Mouse (Mus musculus) frontal cortex, postnatal 10 days (tissue): ENCODE results near the gene Sh2d7.

Experiments
- DNase-seq, 2 experiments: peaks; one replicate each; pipeline ENCODE4 v3.0.0; 2022; ENCODE audit warnings: low spot score in 2 of 2, mixed read lengths in 1 of 2

Sh2d7 gene

DNA sequence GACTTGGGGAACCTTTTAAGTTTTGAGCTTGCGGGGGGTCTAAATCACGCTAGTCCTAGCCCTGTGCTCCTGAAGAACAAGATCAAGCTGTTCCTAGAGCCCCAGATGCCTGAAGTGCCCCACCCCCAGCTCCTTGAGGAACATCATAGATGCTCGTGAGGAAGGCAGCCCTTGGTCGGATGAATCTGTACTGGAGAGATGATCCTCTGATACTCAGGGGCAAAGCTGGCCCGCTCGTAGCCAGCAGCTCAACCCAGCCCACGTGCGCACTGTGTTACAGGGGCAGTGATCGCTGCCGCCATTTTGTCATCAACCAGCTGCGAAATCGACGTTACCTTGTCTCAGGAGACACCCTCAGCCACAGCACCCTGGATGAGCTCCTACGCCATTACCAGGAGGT lies at the start of gene Sh2d7:
TSS of gene Sh2d7 (plus strand) at position 301 of the 400 bp plus-strand sequence.
- DNase-seq, result no peak

DNA sequence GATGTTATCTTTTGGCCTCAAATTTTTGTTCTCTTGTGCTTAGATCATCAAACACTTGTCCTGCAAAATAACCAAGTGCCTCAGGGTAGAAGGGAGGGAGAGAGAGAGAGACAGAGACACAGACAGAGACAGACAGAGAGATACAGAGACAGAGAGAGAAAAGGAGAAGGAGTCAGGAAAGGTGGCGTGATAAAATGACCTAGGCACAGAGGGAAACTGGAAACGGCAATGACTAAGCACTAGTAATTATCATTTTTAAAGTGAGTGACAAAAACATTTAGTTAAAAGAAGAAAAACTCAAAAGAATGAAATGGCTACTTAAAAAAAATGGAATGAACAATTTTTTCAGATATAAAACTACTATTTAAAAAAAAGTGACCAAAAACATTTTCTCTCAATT lies 49.2 kb upstream of the Sh2d7 start:
- no peak for DNase-seq

- DNase-seq, result no peak
Observed at GRCm38 (mm10) chr9:54490431-54490830, 48.4 kb upstream of the Sh2d7 start.

- DNase-seq, result no peak
Observed at GRCm38 (mm10) chr9:54499291-54499690, 39.5 kb upstream of the Sh2d7 start.

GRCm38 (mm10) chr9:54499791-54500190 lies 39.0 kb upstream of the Sh2d7 start:
- no peak for DNase-seq

GRCm38 (mm10) chr9:54500832-54501452 lies 37.8 kb upstream of the Sh2d7 start:
- peak in 1 of 2 experiments; percentile 47 for DNase-seq

DNA sequence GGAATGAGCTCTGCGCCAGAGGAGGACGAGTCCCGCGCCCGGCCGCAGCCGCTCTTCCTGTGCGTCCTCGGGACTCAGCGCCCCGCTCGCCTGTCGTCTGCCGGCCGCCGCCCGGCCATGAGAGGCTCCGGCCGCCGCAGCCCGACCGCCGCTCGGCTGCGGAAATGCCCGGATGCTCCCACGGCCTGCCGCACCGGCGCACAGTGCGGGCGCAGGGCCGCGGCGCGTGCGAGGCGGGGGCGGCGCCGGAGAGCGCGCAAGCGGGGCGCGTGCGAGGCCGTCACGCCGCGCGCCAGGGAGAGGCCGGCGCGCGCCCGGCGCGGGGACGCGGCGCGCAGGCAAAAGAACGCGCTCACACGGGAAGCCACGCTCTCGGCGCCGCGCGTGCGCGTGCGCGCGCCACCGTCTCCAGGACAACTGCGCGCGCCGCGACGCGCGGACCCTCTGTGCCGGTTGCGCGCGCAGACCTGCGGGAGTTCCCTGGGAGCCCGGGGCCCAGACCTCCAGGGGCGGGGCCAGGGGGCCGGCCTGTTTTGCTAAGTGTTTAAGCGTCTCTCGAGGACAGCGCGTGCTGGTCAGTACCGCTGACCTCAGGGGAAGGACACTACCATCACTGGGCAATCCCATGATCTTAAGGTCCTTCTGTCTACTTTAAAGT lies 37.2 kb upstream of the Sh2d7 start, which contains the start of gene Dmxl2:
TSS of gene Dmxl2 (minus strand) at position 174 of the 658 bp plus-strand sequence.
- peak; percentile 88 to 90 for DNase-seq

- DNase-seq, result no peak
Observed at GRCm38 (mm10) chr9:54502111-54502495, 36.7 kb upstream of the Sh2d7 start.

GRCm38 (mm10) chr9:54502873-54503272 lies 35.9 kb upstream of the Sh2d7 start:
- DNase-seq, result no peak

- no peak for DNase-seq
Observed at GRCm38 (mm10) chr9:54515991-54516390, 22.8 kb upstream of the Sh2d7 start.

DNA sequence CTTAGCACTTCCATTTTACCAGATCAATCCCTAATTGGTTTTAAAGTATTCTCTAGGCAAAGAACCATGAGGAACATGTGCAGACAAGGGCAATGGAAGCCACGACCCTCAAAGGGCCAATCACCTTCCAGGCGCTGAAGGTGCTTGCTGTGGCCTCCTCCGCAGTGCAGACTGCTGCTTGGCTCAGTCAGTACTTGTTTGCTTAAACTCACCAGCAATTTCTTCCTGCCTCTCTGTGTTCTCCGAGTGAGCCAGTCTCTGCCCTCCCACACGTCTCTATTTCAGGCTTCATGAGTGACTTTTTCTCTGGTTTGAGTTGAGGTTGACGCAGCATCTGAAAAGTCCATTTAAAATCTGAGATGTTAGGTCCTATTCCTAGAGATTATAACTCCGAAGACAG lies 19.9 kb upstream of the Sh2d7 start:
- no peak for DNase-seq

DNA sequence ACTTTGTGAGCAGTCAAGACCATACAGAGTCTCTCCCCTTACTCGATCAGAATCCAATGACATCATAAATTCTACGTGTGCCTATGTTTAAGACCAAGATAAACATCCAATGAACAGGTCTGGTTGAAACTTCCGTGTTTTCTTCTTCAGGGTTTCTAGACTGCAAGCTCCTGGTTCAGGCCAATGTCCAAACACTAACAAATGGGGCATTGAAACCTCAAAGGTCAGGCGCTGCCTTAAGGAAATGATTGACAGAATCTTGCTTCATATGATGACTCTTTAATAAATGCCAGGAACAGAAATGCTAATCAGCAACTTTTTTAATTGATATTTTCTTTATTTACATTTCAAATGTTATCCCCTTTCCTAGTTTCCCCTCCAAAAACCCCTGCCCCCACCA lies 18.5 kb upstream of the Sh2d7 start:
- no peak for DNase-seq

- DNase-seq, result no peak
Observed at GRCm38 (mm10) chr9:54527694-54528093, 11.1 kb upstream of the Sh2d7 start.

DNA sequence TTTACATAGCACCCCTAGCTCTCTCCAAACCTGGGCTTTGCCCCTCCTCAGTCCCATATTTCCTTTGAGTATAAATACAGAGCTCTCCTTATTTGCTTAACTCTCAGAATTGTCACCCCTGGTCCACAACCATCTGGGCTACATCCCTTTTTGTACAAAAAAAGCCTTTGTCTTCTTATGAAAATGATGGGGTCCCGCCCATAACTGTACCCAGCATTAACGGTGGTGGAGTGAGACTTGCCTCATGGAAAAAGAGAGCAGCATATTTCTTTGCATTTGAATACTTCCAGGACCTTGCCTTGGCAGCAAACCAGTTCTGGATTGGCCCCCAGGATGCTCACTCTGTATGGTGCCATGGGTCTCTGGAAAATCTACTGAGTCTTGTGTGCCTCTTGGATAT lies 8.8 kb upstream of the Sh2d7 start:
- DNase-seq, result no peak

- no peak for DNase-seq
Observed at GRCm38 (mm10) chr9:54530836-54531235, 7.9 kb upstream of the Sh2d7 start.

- DNase-seq, result no peak
Observed at GRCm38 (mm10) chr9:54531421-54531820, 7.4 kb upstream of the Sh2d7 start.

- DNase-seq, result no peak
Observed at GRCm38 (mm10) chr9:54532926-54533325, 5.9 kb upstream of the Sh2d7 start.

- DNase-seq, result peak; percentile 72 to 81
Observed at GRCm38 (mm10) chr9:54533975-54534374, 4.8 kb upstream of the Sh2d7 start.

DNA sequence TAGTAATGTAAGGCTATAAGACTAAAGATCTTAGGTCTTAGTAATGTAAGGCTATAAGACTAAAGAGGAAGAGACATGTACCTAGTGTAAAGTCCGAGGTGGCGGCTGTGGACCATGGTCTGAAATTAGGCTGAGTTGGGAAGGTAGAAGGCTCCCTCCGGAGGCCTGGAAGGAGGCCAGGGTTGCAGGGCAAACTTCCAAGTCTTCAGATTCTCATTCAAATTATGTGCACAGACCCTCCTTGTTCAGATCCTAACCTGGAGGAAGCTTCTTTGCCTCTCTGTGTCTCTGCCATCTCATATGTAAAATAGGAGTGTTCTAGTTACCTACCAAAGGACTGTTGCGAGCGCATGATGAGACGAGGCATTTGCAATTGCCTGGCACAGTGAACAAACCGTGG lies 2.5 kb upstream of the Sh2d7 start:
- no peak for DNase-seq

GRCm38 (mm10) chr9:54537030-54537429 lies 1.8 kb upstream of the Sh2d7 start:
- DNase-seq, result no peak

DNA sequence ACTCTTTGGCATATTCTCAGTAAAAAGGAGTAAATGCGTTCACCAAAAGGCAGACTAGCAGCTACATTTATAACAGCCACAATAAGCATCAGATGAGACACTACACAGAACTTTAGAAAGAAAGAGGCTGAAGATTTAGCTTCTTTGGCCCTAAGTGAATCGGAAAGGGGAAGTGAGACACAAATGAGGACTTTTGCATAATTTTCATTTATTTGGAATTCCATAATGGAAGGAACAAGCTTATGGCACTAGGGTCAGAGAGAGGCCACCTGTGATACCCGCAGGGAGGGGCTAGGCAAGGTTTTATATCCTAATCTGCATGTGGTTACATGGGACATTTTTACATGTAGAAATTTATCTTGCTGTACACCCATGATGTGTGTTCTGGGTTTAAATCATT lies 1.3 kb upstream of the Sh2d7 start:
- DNase-seq, result no peak

DNA sequence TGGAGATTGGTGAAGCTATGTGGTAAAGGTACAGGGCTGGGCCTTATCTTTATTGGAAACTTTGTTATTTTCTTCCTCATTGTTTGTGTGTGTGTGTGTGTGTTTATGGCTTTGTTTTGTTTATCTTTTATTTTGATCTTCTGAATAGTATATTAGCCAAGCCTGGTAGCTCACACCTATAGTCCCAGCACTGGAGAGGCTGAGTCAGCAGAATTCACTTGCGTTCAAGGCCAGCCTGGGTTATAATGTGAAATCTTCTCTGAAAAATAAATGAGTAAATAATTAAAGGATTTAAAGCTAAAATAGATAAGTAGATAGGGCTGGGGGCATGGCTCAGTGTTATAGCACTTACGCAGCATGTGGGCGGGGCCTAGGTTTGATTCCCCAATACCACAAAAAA lies 540 bp upstream of the Sh2d7 start:
- DNase-seq, result no peak

- DNase-seq, result no peak
Observed at GRCm38 (mm10) chr9:54540801-54541200, 2.0 kb downstream of the Sh2d7 start.
